Mouse (Mus musculus) layer of hippocampus, postnatal 14 days (tissue): ENCODE data around the gene Wdhd1. TPM values are rescaled to one million over a fixed set of nuclear protein-coding genes. Genes with fewer than 3 reads are reported as not detected.

Source experiments
- DNase-seq, 2 experiments: peaks; one replicate each; pipeline ENCODE4 v3.0.0; 2021 to 2022; ENCODE audit warnings: low spot score in 2 of 2, mixed read lengths in 1 of 2
- total RNA-seq, 2 experiments: library from RNA; stranded (reverse); gene quantifications; 2 replicates each; pipeline ENCODE4 v1.2.3; 2021

Wdhd1 gene
- total RNA-seq, 2 experiments from 2014 or later, result 5.2 to 6.9 TPM

DNA sequence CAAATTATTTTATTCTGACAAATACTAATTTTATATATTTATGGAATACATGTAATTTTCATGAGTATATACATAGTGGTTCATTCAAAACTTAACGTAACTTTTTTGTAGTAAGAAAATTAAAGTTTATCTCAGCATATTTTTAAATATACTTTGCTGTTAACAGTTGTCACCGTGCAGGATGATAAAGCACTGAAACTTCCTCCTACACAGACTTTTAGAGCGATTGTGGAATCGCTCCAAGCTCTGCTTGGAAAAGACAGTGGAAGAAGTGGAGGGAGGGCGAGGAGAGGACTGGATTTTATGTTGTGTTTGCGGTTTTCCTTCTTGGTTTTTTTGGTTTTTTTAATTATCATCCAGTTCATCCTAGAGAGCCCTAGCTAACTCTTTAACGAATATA lies 6.9 kb upstream of the Wdhd1 start:
- no peak for DNase-seq

DNA sequence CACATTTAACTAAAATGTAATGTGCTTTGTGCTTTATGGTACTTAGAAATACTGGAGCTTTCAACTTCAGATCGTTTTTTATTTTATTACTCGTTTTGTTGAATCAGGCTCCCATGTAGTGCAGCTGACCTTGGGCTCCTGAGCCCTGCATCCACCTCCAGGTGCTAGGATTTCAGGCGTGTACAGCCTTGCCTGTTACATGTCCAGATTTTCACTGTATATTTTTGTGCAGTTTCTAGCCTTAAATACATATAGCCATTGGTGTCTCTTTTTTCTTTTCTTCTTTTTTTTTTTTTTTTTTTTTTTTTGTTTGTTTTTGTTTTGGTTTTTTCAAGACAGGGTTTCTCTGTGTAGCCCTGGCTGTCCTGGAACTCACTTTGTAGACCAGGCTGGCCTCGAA lies 4.9 kb upstream of the Wdhd1 start:
- DNase-seq, result no peak

DNA sequence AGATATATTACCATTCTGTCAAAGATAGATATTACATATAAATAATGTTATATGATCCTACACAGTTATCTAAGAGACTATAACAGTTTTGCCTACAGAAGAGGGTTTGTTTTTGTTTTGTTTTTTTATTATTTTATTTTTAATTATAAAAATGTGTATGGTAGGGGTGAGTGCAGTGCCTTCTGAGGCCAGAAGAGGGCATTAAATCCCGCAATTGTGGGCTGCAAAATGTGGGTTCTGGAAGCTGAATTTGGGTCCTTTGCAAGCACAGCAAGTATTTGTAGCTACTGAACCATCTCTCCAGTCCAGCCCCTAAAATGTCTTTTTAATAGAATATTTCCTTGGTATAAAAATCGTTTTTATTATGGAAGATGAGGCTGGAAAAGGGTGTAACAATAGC lies 2.4 kb upstream of the Wdhd1 start:
- DNase-seq, result no peak

DNA sequence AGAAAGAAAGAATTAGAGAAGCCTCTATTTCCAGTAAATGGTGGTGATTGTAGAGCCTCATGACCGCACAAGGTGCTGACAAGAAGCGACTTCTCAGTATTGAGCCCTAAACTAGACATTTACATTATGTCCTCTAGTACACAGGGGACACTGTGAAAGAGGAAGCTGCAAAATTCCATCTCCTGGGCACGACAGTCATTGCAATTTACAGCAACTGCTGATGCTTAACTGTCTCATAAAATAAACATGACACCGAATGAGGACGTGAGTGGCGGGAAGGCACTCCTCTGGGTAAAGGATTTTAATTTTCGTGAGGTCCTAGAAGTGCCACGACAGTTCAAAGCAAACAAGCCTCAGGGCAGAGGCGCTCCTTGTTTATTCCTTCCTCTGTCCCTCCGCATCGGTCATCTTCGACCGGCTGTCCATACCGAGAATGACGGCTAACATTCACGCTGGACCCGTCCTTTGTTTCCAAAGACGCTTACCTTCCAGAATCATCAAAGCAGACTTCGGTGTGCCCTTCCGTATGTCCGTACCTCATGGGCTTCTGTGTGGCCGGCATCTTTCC lies 537 bp downstream of the Wdhd1 start:
- DNase-seq, result no peak

DNA sequence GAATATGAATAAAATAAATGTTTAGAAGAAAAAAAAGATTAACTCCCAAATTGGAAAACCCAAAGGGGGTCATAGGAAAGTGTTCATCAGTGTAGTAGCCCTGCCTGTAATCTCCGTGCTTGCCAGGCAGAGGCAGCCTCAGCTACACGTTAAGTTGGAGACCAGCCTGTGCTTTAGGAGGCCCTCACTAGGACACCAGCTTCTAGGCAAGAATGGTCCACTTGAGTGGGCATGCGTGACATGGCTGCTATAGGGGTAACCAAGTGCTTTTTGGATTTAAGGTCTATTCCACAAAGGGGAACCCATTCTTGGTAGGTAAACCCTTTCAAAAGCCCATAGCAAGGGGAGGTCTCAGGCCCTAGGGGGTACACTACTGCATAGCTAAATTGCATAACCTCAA lies 1.2 kb downstream of the Wdhd1 start:
- no peak for DNase-seq

DNA sequence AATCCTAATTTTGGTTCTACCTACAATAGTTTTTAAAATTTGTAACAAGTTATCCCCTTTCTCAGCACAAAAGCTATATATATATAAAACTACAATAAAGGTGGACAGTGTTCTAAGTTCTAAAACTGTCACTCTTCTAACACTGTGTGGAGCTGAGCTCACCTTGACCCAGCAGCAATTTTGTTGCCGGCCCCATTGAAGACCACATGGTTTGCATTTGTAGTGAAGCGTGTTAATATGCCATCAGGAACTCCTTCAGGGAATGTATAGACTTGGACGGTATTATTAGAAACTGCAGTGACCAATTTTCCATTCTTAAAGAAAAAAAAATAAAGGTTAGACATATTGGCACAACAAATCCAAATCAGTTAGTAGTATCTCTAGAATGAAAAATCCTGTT lies 2.9 kb downstream of the Wdhd1 start:
- DNase-seq, result no peak

DNA sequence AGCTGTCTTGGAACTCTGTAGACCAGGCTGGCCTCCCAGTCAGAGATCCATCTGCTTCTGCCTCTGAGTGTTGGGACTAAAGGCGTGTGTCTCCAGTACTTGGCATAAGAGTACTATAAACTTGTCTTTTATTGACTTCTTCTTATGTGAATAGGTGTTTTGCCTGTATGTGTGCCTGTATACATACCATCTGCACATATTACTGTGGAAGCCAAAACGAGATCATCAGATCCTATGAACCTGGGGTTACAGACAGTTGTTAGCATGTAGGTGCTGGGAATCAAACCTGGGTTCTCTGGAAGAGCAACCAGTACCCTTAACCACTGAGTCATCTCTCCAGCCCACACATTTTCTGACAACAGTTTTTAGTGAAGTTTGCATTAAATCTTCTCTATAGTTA lies 7.0 kb downstream of the Wdhd1 start:
- no peak for DNase-seq

DNA sequence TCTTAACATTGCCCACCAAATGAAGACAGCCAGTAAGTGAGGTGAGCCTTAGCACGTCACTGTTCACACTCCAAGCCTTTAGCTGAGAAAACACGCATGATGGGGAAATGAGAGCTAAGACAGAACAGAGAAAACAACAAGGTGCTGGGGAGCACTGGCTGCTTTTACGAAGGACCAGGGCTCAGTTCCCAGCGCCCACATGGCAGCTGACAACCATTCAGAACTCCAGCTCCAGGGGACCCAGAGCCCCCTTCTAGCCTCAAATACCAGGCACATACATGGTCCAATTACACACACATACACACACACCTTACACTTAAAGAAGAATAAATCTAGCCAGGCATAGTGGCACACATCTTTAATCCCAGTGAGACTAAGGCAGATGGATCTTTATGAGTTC lies 7.6 kb downstream of the Wdhd1 start:
- DNase-seq, result no peak

DNA sequence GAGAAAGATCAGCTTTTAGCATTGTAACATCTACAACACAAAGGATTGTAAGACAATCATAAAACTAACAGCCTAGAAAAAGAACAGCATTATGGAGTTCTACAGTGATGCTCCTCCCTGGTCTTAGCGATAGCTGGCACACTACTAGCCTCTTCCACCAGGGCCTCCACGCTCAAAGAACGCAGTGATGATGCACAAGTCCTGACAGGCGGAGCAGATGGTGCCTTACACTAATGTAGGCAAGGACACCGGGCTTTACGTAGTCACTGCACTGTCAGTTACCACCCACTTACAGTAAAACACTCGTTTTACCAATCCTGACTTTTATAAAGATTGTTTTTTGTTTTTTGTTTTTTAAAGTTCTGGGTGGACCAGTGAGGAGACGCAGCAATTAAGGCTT lies 10.8 kb downstream of the Wdhd1 start:
- DNase-seq, result peak in 1 of 2 experiments; percentile 15

DNA sequence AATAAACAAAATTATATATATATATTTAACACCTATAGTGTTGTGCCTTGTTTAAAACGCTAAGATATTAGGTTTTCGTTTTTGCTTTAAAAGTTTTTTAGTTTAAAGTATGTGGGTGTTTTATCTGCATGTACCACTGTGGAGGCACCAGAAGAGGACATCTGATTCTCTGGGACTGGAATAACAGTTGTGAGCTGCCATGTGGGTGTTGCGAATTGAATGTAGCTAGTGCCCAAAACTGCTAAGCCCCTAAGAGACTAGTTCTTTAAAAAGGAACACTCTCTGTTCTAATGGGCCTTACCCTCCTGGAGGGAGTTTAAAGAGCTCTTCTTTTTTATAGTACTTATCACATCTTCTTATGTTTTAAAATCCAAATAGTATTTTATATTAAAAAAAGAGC lies 11.8 kb downstream of the Wdhd1 start:
- peak in 1 of 2 experiments; percentile 58 for DNase-seq

DNA sequence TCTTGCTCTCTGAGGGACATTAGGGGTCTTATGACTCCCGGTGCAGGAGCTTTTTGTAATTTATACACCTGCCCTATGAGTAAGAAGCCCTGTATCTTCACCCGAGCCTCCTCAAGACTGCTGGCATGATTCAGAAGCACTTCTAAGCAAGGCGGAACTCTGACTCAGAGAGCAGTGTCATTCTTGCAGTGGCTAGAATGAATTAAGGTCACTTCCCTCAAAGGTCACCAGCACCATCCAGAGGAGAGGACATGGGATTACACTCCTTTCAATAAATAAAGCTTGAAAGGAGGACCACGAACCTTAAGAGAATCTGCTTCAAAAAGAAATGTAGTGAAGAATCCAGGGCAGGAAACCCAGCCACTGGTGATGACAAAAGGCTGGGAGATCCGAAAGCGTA lies 26.8 kb downstream of the Wdhd1 start:
- DNase-seq, result no peak

DNA sequence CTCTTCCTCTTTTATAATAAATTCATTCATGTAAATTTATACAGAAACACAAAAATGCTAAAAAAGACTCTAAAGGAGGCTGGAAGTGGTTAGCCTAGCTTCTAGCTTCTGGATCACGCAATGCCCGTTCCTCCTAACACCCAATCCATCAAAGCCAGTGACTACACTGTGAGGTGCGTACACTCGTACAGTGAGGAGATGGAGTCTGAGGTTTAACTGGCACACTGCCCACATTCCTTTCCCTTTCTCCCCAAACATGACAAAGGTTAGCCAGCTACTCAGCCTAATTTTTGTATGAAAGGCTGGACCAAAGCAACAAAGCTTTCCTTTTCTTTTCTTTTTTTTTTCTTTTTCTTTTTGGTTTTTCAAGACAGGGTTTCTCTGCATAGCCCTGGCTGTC lies 33.9 kb downstream of the Wdhd1 start:
- no peak for DNase-seq

DNA sequence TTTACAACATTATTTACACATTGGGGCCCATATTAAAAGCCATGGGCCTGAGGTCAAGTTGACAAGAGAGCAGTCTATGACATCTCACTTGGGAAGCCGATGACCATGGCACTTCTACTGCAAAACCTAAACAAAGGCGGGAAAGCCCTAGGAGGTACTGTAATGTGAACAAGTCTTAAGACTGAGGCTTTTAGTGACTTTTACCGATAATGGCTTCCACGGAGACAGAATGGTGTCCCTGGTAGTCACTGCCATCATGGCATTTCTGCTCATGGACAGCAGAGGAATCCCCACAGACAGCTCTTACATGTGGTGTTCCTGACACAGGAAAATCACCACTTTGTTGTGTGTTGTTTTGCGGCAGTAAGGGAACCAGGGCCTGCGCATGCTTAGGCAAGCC lies 35.6 kb downstream of the Wdhd1 start:
- DNase-seq, result no peak

DNA sequence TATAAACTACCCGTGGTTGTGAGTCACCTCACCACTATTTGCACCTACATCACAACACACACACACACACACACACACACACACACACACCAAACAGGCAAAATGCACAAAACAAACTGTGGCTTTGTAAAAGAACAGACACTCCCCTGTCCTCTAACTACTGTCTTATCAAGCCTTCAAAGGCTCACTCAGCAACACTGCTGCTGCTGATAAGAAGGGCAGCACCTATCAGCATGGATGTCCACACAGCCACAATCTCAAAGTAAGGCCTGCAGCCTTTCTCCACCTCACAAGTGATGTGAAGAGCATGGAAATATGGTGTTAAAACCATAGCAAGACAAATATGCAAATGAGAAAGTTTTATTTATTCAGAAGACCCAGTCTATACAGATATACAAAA lies 36.1 kb downstream of the Wdhd1 start:
- no peak for DNase-seq

DNA sequence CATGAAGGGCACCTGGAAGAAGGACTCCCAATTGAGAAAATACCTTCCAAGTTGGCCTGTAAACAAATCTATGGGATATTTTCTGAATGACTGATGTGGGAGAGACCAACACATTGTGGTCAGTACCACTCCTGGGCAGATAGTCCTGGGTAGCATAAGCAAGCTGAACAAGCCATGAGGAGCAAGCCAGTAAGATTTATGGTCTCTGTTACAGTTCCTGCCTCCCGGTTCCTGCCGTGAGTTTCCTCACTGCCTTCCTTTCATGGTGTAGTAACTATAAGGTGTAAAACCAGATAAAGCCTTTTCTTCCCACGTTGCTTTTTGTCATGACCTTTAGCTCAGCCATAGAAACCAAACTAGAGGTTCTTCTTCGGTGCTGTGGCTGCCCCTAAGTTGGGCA lies 39.4 kb downstream of the Wdhd1 start:
- DNase-seq, result no peak

DNA sequence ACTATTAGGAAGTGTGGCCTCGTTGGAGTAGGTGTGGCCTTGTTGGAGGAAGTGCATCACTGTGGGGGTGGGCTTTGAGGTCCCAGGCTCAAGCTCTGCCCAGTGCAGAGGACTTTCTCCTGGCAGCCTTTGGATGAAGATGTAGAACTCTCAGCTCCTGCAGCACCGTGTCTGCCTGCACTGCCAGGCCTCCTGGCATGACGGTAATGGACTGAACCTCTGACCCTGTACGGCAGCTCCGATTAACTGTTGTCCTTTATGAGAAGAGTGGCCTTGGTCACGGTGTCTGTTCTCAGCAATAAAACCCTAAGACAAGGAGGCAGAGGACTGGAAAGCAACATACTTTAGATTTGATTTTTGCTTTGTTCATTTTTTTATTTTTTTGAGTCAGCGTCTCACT lies 40.2 kb downstream of the Wdhd1 start:
- no peak for DNase-seq

DNA sequence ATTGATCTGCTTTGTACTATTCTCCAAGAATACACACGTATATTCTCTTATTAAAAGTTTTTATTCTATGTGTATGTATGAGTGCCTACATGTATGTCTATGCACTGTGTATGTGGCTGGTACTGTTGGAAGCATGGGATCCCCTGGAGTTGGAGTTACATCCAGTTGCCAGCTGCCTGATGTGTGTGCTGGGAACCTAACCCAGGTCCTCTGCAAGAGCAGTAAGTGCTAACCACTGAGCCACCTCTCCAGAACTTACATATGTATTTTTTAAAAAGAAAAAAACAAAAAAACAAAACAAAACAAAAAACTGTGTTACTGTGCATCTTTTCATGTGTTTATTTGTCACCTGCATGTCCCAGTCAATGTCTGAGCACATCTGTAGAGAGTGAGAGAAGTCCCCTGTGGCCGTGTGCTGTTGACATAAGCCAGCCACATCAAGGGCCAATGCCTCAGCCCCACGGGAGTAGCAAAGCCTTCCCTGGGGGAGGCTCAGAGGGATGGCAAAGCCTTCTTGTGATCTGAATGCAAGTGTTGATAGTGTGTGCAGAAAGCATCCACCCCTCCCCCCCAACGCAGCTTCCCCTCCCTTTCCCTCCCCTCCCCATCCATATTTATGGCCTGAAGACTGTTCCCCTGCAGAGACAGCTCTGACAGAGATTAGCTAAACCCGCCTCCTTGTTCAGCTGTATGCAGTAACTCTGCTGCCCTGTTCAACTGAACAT lies 42.0 kb downstream of the Wdhd1 start:
- no peak for DNase-seq

DNA sequence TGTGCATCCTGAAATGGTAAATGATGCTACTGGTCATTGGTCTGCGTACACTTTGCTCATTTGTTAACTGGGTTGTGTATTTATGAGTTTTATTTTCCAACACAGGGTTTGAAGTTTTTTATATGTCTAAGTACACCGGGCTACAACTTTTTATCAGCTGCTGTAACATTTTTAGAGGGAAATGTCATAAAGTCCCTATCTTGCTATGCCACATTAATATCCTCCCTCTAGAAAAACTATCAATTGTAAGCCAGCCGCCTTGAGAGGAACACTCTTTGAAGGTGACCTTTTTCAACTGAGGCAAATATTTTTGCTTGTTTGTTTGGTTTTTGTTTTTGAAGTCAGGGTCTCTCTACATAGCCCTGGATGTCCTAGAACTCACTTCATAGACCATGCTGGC lies 42.6 kb downstream of the Wdhd1 start:
- no peak for DNase-seq

DNA sequence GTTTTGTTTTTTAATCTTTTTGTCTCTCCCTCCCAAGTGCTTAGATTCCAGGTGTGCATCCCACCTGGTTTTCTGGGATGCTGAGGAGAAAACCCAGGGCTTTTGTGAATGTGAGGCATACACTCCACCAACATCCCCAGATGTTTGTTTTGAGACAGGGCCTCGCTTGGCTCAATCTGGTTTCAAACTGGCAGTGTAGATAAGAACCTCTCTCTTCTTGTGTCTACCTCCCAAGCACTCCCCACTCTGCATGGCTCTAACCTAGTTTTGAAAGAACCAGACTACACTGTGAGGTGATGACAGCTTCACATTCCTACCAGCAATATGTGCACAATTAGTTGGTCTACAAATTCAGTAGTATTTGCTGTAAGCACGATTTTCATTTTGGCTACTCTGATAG lies 43.1 kb downstream of the Wdhd1 start:
- DNase-seq, result no peak

DNA sequence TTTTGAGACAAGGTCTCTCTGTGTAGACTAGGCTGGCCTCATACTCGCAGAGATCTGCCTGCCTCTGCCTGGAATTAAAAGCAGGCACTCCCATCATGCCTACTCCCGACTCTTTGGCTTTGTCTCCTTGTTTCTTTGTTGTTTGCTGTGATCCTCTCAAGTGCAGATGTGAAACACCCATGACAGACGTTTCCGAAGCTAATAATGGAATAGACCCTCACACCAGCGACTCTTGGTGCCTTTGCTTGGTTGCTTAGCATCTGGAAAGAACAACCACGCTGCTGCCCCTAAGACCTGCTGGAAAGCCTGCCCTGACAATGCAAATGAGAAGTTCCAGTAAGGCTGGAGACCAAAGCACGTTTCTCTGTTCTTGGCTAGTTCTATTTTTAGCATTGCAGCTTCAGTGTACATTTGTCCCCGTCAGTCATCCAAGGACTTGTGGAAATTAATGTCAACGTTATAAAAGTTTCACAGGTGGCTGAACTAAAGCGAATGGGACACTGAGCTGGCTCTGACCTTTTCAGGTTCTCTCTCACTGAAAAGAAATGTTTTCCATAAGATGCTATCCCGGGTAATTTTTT lies 46.8 kb downstream of the Wdhd1 start:
- DNase-seq, result no peak

DNA sequence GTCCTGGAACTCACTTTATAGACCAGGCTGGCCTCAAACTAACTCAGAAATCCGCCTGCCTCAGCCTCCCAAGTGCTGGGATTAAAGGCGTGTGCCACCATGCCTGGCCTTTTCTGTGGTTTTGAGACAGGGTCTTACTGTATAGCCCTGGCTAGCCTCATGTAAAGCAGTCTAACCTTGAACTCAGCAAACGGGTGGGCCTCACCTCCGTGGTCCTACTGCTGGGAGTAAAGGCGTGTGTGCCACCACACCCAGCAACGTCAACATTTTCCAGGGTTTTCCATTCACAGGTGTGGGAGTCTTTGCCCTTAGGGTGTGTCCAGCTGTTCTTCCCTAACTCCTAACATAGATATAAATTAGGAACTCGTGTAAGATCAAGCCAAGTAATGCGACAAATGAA lies 50.7 kb downstream of the Wdhd1 start:
- DNase-seq, result no peak

DNA sequence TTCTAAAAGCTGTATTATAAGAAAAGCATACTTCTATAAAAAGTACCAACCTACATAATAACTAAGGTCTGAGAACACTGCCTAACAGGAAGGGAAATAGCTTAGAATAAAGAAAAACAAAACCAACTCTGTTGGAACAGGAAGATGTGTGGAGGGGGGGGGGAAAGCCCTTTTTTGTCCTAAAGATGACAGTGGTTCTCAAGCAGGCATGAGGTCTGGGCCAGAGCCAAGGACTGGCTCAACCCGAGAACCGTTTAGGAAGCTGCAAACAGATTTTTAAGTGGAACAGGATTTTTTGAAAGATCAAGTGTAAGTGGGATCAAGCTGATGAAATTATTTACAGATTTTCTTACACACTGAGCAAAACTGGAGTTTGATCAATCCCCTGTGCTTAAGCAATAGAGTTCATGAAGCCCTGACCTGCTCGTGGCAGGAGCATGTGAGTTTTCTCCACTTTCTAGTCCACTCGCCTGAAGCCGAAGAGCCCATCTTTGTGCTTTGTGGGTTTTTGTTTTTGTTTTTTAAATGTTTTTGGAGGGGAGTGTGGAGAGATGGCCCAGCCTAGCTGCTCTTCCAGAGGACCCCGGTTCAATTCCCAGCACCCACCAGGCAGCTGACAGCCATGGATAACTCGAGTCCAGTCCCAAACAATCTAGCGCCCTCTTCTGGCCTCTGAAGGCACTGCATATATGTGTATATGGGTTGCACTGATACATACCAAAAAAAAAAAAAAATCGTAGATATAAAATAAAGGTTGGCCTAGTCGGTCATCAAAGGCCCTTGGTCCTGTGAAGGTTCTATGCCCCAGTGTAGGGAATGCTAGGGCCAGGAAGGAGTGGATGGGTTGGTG lies 52.0 kb downstream of the Wdhd1 start:
- no peak for DNase-seq
